Mouse (Mus musculus) embryo, embryonic 10.5 days (tissue): ENCODE measurements around the gene Myh7b.
A peak's percentile ranks its signal among the peaks of the same experiment; 100 is the strongest.

Source experiments
- DNase-seq: peaks from one replicate; pipeline ENCODE4 v3.0.0-alpha.2; 2015; ENCODE audit warnings: low spot score

The Myh7b gene

DNA sequence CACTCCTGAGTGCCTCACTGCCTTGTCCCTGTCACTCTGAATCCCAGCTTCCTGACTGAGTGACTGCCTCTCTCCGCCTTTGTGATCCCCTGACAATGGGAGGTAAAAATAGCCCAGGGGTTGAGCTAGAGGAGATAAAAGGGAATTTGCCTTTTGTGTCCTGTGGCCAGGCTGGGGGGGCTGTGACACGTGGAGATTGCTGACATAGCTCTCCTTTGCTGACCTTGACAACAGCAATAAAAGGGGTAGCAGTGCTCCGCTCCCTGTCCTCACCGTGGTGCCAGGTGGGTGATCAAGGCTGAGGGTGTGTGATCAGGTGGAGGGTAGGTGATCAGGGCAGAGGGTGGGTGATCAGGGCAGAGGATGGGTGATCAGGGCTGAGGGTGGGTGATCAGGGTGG is at the start of gene Myh7b:
Gene Myh7b, plus strand, starts transcription at position 235 of the 400 bp plus-strand sequence.
- no peak for DNase-seq

DNA sequence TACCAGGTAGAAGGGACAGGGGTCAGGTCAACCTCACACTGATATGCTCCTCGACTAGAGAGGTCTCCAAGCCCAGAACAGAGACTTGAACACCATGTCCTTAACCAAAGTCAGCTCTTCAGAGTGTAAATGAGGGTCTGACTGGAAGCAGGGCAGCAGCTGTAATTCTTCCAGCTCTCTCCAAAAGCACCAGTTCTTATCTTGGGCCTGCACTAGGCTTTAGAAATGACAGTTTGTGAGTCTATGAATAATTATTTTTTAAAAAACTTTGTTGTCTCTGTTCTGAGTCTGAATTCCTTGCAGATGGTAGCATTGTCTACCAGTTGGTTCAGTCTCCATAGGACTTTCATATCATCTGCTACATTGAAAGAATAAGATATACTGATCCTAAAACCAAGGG is 48.8 kb upstream of the Myh7b start:
- no peak for DNase-seq

DNA sequence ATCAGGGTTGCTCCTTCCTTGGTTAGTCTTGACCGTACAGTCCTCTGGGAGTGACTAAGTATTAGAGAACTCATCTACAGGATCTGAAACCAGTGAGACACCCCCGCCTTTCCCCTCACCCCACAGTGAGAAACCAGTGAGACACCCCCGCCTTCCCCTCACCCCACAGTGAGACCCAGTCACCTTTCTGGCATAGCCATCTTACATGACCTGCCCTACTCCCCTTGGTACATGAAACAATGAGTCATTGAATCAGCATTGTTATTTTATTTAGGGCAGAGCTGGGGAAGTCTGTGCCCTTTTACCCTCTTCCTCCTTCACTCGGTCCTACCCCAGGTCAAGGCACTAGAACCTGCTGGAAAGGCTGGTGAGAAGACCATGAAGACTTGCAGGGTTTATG is 48.1 kb upstream of the Myh7b start:
- DNase-seq = no peak

DNA sequence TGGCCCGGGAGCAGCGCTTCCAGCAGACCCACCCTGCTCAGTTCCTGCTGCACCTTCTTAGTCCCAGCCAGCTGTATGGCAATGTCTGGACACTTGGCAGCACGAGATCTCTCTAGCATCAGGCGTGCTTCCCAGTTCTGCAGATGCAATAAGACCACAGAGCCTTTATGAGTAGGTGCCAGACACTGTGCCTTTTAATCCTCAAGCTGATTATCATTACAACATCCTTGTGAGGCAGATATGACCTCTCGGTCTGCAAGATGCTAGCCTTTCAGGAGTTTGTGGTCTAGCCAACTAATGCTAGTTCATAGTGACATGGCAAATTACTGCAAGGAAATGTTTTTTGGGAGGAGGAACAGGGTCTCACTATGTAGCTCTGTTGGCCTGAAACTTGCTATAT is 43.3 kb upstream of the Myh7b start:
- DNase-seq = no peak

DNA sequence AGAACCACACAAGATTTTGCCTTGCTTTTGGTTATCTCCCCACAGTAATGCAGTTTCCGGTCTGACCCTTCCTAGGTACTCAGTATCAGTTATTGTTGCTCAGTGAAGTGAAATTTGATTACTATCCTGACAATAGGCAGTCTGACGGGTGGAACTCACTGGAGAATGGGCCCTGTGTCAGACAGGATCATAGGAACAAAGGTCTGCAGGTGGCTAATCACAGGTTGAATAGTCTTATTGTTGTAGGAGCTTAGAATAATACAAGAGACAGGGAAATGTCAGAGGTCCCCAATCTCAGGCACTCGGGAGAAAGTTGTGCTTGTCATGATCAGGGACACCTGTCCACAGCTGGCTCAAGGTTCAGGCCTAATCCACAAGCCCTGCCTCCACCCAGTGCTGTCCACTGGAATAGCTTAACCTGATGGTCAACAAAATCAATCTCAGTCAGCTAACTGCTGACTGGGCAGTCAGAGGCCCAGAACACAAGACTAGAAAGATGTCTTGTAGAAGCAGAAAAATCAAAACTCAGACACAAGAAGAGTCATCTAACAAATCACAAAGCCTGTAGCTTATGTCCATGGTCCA is 41.7 kb upstream of the Myh7b start:
- no peak for DNase-seq

DNA sequence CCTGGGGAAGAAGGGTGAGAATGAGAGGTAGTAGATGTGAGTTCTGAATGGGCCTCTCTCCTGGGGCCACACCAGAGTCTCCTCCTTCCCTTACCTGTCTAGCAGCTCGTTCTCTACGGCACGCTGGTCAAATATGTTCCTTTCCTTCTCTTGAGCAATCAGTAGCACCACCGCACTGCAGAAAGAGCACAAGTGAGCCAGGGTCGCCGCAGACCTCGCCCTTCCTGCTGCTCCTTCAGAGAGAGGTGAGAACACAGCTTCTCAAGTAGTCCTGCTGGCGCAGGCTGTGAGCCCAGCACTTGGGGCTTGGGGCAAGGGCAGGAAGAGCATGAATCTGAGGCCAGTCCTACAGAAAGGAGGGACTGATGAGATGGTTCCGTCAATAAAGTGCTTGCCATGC is 38.0 kb upstream of the Myh7b start:
- no peak for DNase-seq

DNA sequence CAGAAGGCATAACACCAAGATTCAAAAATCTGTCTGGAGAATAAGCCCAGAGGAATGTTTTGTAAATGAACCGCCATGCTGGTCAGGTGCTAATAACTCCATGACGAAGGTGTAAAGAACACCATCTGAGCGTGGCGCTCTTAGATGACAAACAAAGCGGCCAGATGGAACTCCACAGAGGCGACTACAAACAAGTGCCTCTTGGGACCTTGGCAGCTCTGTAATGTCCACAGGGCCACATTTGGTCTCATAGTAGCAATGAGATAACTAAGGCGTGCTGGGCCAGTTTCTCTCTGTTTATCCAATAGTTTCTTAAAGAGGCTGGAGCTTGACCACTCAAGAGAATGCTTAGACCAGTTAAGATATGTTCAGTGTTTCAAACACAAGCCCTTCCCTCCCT is 37.0 kb upstream of the Myh7b start:
- no peak for DNase-seq

DNA sequence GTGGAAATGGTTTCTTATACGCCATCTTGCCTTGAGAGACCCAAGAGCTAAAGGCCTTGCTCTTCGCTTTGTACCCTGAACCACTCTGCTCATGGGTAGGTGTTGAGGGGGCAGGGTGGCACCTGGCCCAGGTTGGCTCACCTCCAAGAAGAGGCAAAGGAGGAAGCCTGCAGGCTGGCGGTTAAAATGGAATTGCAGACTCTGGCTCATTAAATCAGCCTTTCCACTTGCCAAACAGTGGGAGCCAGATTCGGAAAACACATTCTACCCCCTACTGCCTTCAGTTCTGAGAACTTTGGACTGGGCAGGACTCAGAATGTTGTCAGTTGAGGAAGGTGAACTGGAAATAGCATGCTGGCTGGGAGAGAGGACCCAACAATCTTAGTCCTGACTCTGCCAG is 36.3 kb upstream of the Myh7b start:
- DNase-seq = no peak

DNA sequence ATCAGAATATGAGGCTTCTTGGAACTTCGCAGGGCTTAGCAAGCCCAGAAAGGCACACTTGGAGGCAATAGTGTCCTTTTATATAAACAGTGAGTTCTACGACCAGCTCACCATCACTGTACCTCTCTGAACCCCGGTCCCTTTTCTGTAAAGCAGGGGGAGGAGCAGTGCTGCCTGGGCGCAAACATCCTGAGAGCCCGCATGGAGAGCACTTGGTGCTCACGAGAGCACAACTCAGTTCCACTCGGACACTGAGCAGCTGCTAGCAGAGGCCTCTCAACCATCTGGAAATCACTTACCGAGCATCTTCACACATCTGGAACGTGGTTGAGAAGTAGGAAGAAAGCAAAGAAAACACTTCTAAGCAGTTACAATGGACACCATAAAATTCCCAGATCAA is 34.4 kb upstream of the Myh7b start:
- no peak for DNase-seq

DNA sequence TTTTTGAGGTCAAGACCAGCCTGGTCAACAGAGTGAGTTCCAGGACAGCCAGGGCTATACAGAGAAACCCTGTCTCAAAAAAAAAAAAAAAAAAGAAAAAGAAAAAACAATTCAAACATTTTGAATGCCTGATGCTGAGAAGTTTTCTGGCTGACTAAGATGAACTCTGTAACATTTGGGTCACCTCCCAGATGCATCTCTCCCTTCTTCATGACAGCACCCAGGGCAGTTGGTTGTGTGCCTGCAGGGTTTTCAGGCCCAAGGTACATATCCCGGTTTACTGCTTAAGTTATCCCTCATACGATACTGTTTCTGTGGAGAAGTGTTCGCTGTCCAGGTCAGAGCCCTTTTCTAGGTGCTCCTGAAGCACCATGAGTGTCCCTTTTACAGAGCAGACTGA is 30.7 kb upstream of the Myh7b start:
- DNase-seq = no peak

DNA sequence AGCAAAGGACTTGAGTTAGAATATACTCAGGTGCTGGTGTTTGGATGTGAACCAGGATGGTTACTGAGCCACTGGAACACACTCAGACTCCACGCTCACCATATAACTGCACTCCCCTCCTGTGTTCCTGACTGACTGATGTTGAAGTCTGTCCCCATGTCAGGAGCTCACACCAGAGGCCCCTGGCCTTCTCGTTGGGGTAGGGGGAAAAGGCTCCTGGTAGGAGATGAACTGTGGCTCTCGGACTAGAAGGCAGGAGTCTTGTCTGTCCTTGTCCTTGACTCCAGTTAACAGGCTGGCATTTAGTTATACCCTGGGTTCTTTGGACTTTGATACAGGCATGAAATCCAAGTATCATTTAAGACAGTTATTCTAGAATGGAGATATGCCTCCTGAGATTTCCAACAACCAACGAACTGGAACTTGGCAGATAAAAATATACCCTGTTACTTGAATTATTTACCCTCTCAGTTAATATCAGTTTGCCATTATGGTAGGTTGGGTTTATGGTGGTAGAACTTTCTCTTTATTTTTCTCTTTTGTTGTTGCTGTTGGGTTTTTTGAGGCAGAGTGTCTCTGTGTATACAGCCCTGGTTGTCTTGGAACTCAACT is 28.5 kb upstream of the Myh7b start:
- DNase-seq = no peak

DNA sequence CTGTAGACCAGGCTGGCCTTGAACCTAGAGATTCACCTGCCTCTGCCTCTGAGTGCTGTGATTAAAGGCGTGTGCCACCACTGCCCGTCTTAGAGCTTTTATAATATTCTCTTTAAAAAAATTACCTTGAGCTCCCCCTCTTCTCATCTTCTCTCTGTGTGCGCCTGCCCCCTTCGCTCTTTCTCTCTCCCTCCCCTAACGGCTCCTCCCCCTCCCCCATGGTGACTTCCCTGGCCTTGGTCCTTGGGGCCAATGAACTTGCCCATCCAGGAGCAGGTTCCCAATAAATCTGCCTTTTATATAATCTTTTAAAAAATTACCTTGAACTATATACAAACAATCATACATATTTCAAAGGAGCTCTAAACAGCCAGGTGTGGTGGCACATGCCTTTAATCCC is 28.0 kb upstream of the Myh7b start:
- DNase-seq = no peak

DNA sequence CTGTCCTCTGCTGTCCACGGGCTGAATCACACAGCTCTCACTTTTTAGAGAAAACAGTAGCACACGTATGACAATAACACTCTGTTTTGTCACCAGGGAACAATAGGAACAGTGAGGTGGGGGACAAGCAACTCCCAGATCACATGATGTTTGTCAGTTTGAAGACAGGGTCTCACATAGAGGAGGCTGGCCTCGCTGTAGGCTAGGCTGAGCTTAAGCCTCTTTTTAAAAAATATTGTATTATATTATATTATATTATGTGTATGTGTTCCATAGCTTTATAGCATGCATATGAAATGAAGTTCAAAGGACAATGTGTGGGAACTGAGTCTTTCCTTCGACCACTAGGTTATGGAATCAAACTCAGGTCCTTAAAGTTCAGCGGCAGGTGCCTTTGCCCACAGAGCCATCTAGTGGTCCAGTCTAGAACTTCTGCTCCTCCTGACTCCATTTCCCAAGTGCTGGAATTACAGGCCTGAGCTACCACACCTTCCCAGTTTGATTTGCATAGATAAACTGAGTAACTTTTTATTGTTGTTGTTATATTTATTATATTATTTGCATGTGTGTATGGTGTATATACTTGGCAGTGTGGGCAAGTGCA is 27.0 kb upstream of the Myh7b start:
- DNase-seq = peak; percentile 84

DNA sequence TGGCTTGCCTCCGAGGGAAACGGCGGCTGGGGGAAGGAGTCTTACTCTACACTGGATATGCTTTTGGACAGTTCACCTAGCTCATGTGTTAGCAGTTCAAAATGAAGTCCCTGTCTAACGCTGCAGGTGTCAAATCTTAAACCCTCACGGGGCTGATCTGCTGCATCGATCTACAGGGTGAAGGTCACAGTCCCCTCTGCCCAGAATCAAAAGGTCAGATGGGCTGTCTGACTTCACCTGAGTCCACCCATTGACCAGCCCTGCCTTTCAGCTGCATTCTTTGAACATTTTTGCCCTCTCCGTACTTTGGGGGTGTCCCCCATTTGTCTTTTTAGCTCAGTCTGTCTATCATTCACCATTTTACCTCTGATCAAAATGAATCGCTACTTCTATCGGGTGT is 25.9 kb upstream of the Myh7b start:
- DNase-seq = no peak

DNA sequence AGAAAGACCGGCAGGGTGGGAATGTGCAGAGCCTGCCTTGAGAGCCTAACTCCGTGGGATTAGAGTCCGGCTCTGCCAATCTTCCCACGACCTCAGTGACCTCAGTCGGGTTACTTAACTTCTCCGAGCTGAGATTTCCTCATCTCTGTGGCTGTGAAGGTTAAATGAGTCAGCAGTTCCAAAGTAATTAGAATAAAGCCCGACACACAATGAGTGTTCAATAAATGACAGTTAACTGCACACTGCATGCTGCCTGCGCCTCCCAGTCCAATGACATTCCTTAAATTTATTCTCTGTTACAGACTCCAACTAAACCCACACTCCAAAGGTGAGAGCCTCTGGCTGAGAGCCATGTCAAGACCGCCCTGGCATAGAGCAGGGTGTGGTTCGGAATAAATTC is 25.5 kb upstream of the Myh7b start:
- no peak for DNase-seq

DNA sequence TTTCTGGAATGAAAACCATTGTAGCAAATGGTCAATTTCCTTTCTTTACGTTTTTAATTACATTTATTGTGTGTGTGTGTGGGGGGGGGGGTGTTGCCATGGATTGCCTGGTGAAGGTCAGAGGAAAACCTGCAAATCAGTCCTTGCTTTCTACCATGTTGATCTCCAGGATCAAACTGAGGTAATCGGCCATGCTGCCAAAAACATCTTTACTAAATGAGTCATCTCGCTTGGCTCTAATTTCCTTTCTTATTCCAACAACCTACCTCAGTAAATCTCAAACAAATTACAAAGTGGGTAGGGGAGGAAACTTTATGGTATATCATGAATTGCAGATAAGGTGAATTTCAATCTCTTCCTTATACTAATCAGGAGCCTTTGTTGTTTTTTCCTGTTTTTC is 22.9 kb upstream of the Myh7b start:
- DNase-seq = no peak

DNA sequence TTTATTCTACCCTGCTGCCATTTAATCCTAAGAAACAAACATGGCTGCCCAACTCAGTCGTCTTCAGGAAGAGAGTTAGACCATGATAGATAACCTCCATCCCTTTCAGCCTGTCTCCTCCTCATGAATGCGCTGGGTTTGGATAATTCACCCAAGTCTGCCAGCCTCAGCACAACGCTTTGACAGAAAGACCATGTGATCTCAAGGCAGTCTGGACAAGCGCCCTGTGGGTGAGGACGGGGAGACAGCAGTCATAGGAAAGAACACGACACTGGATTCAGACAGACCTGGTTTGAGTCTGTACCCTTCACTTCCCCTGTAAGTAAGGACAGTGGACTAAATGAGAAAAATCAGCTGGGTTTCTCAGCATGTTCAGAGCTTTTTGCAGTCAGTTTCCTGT is 21.5 kb upstream of the Myh7b start:
- no peak for DNase-seq

DNA sequence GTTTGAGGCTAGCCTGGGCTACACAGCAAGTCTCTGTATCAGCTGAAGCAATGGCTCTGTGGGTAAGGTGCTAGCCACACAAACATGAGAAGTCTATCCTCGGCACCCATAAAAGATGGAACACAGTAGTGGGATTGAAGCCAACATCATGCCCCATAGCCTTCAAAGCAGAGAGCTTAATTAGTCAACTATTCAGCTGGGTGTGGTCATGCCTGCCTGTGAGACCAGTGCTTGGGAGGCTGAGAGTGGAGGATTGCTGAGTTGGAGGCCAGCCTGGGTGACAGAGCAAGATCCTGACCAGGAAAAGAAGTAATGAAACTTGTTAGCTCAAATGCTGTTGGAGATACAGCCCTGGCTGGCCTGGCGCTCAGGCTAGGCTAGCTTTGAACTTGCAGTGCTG is 20.1 kb upstream of the Myh7b start:
- DNase-seq = no peak

DNA sequence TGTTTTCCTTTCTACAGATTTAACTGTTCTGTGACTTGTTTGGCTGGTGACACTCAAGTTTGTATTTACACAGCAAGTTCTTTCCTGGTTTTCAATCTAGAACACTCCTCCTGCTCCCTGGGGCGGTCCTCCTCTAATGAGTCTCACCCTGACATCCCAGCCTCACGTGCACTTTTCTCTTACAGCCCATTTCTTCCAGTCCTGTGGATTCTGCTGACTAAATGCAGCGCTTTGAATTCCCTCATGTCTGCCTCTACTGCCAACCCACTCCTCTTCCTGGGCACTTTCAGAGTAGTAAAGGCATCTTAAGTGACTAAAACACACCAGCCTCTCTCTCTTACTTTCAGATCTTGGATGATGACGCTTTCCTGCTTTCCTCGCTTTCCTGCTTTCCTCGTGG is 19.3 kb upstream of the Myh7b start:
- DNase-seq = no peak

DNA sequence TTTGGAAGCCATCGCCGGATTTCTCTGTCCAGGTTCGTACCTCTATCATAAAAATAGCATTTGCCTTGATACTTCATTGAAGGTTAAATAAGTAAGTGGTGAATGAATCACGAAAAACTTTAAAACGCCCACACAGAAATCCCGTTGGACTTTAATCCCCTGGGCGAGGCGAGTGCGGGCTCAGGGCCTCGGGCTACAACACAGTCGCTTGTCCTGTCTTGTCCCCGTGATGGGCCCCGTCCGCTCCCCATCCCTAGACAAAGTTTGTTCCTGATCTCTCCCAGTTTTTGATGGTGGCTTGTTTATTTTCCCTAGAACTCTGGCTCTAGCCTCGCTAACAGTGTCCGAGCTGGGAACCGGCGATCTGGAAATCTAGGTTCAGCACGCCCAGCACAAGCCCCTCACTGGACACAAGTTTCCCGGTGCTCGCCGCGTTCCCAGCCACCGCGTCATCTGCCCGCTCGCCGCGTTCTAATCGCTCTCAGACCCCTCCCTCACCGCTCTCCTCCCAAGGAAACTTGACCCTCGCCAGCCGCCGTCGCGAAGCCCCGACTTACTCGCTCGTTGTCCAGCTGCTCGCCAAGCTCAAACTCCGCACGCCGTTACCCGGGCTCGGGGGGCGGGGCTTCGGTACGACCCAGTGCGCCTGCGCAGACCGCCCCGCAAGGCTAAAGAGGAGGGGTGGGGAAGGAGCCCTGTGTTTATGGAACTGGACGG is 18.7 kb upstream of the Myh7b start, which contains the start of gene Gss:
Gene Gss, minus strand, starts transcription at position 674 of the 717 bp plus-strand sequence.
- DNase-seq = peak; percentile 98

DNA sequence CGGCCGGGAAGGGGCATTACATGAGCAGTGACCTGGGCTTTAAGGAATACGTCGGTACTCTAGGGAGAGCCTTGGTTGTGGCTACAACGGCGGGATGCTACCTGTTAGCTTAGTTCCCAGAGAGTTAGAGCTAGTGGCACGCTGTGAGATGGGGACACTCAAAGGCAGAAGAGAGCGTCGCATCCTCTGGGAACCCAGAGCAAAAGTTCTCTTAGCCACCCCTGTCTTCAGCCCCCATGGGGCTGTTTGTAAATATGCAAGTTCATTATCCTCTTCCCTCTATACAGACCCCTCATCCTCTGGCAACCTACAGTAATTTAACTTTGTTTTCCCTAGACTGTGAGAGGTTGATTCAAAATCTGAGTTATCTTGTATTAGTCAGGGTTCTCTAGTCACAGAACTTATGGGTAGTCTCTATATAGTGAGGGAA is 18.1 kb upstream of the Myh7b start:
- DNase-seq = no peak

DNA sequence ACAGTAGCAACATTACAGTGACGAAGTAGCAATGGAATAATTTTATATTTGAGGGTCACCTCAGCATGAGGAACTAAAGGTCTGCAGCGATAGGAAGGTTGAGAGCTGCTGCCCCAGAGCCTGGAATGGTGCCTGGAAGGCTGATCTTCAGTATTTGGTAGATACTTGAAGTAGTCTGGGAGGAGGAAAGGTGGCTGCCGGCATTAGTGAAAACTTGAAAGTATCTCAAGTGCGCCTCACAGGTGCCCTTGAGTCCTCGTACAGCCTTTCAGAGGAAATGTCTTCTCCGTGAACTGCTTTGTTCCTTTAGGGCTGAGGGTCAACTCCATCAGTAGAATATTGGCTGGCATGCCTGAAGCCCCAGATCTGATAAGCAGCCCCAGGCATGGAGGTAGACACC is 15.5 kb upstream of the Myh7b start:
- DNase-seq = no peak

DNA sequence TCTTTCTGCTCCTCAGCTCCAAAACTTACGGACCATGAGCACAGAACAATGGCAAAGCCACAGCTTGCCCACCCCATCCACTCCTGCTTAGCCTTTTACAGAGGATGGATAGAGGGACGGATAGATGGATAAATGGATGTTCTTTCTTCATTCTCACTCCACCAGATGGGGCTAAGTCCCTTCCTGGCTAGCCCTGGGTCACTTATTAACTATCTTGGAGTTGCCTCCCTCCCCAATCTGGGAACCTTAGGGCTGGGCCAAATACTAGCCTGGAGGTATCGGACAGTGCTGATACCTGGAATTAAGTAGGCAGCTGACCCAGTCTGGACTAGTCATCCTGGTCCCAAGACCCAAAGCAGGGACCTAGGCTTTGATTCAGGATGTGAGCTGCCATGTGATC is 7.3 kb upstream of the Myh7b start:
- no peak for DNase-seq
